Mouse (Mus musculus): ENCODE data around the gene Clec2i.
"Not testable (repeated sequence)": the region's sequence is repeated elsewhere in the genome, so short reads cannot be mapped to it uniquely, and the experiment has no call there.

The Clec2i gene

GRCm38 (mm10) chr6:128887091-128887790 is at the start of gene Clec2i:
Gene Clec2i, plus strand, starts transcription at chr6:128887588.
- DNase-seq (ENCODE audit: low spot score): not testable (repeated sequence)

- DNase-seq (ENCODE audit: low spot score): peak; percentile 90
These were observed 48.8 kb upstream of the Clec2i start for GRCm38 (mm10) chr6:128838342-128839265.

GRCm38 (mm10) chr6:128839266-128839771 is 48.1 kb upstream of the Clec2i start:
- peak; percentile 94 for DNase-seq (ENCODE audit: low spot score)

GRCm38 (mm10) chr6:128839921-128840320 is 47.5 kb upstream of the Clec2i start:
- no peak for DNase-seq (ENCODE audit: low spot score)

GRCm38 (mm10) chr6:128840669-128841068 is 46.7 kb upstream of the Clec2i start:
- not testable (repeated sequence) for DNase-seq (ENCODE audit: low spot score)

- no peak for DNase-seq (ENCODE audit: low spot score)
These were observed 45.9 kb upstream of the Clec2i start for GRCm38 (mm10) chr6:128841327-128842089.

- DNase-seq (ENCODE audit: low spot score): no peak
These were observed 44.9 kb upstream of the Clec2i start for GRCm38 (mm10) chr6:128842356-128842944.

- DNase-seq (ENCODE audit: low spot score): peak; percentile 95
These were observed 44.4 kb upstream of the Clec2i start for GRCm38 (mm10) chr6:128842945-128843478.

- DNase-seq (ENCODE audit: low spot score): peak; percentile 74
These were observed 43.9 kb upstream of the Clec2i start for GRCm38 (mm10) chr6:128843479-128843992.

GRCm38 (mm10) chr6:128844131-128844530 is 43.3 kb upstream of the Clec2i start:
- no peak for DNase-seq (ENCODE audit: low spot score)

- no peak for DNase-seq (ENCODE audit: low spot score)
These were observed 42.8 kb upstream of the Clec2i start for GRCm38 (mm10) chr6:128844586-128845080.

GRCm38 (mm10) chr6:128845319-128845979 is 41.9 kb upstream of the Clec2i start:
- peak; percentile 96 for DNase-seq (ENCODE audit: low spot score)

- peak; percentile 35 for DNase-seq (ENCODE audit: low spot score)
These were observed 41.3 kb upstream of the Clec2i start for GRCm38 (mm10) chr6:128845998-128846542.

GRCm38 (mm10) chr6:128847401-128847800 is 40.0 kb upstream of the Clec2i start:
- no peak for DNase-seq (ENCODE audit: low spot score)

- DNase-seq (ENCODE audit: low spot score): peak; percentile 61
These were observed 37.5 kb upstream of the Clec2i start for GRCm38 (mm10) chr6:128849902-128850301.

GRCm38 (mm10) chr6:128850671-128851070 is 36.7 kb upstream of the Clec2i start:
- no peak for DNase-seq (ENCODE audit: low spot score)

GRCm38 (mm10) chr6:128851151-128851550 is 36.2 kb upstream of the Clec2i start:
- no peak for DNase-seq (ENCODE audit: low spot score)

- DNase-seq (ENCODE audit: low spot score): no peak
These were observed 34.6 kb upstream of the Clec2i start for GRCm38 (mm10) chr6:128852766-128853165.

GRCm38 (mm10) chr6:128854024-128854820 is 33.2 kb upstream of the Clec2i start:
- peak; percentile 79 for DNase-seq (ENCODE audit: low spot score)
